Mouse (Mus musculus): ENCODE measurements around the gene Tmprss3. TPM values are rescaled to one million over a fixed set of nuclear protein-coding genes. Genes with fewer than 3 reads are reported as not detected.

The Tmprss3 gene
- polyA plus RNA-seq, 1 experiment from 2014 or later, result not detected

DNA sequence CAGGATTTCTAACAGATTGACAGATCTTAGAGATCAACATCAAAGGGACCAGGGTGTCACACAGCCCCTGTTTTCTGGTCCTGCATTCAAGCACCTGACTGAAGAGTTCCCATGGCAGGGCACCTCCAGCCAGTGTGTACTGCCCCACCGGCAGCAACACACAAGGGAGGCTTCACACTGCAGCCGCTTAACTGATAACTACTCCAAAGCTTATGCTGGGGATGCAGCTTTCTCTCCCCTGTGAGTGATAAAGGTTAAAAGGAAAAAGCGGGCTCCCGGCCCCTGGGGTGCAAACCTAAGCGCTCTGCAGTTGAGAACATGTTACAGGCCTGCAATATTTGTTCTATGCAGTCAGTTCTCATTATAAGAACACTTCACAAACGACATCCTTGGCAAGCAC, 33.0 kb upstream of the Tmprss3 start:
- 63% methylated on average over 6 of the region's 6 CpGs for WGBS

GRCm38 (mm10) chr17:31226931-31227330, 28.2 kb upstream of the Tmprss3 start:
- 88% methylated on average over 7 of the region's 7 CpGs for WGBS
- DNase-seq (ENCODE audit: low spot score) (no peak), ATAC-seq (replicated peaks; ENCODE audit: insufficient number of reproducible peaks, low FRiP score, low TSS enrichment, low read depth) (no peak)
- Histone ChIP-seq H3K4me2 (ENCODE audit: low read depth, low read length) (no peak overlapping the region), H3K36me3 (replicated peaks; ENCODE audit: control insufficient read depth, insufficient read depth, low read depth, low read length) (no peaks in the 10 kb centered on the region), H3K4me3 (ENCODE audit: low read depth, low read length) (no peak overlapping the region), H3K9ac (replicated peaks; ENCODE audit: low read length) (no peak overlapping the region), H3K9me3 (replicated peaks; ENCODE audit: control insufficient read depth, low read length) (no peaks in the 10 kb centered on the region), H3K27me3 (ENCODE audit: control insufficient read depth, insufficient read depth, low read length) (no peaks in the 10 kb centered on the region), H3K27ac (replicated peaks; ENCODE audit: low read depth, low read length) (no peak overlapping the region), H3K4me1 (ENCODE audit: control insufficient read depth, insufficient read depth, low read length) (no peaks in the 10 kb centered on the region)

More for the DNA sequence above, 33.0 kb upstream of the Tmprss3 start:
- Histone ChIP-seq H3K27me3 (ENCODE audit: control insufficient read depth, insufficient read depth, low read length) (no peaks in the 10 kb centered on the region), H3K4me3 (ENCODE audit: low read depth, low read length) (no peak overlapping the region), H3K27ac (replicated peaks; ENCODE audit: low read depth, low read length) (no peak overlapping the region), H3K9me3 (replicated peaks; ENCODE audit: control insufficient read depth, low read length) (no peaks in the 10 kb centered on the region), H3K4me1 (ENCODE audit: control insufficient read depth, insufficient read depth, low read length) (no peaks in the 10 kb centered on the region), H3K4me2 (ENCODE audit: low read depth, low read length) (no peak overlapping the region), H3K9ac (replicated peaks; ENCODE audit: low read length) (no peak overlapping the region), H3K36me3 (replicated peaks; ENCODE audit: control insufficient read depth, insufficient read depth, low read depth, low read length) (no peaks in the 10 kb centered on the region)
- ATAC-seq (replicated peaks; ENCODE audit: insufficient number of reproducible peaks, low FRiP score, low TSS enrichment, low read depth) (no peak), DNase-seq (ENCODE audit: low spot score) (no peak)

- H3K27ac ChIP-seq (replicated peaks; ENCODE audit: low read depth, low read length), result no peak overlapping the region
- DNase-seq (ENCODE audit: low spot score) (no peak), ATAC-seq (replicated peaks; ENCODE audit: insufficient number of reproducible peaks, low FRiP score, low TSS enrichment, low read depth) (no peak)
- no peak overlapping the region for H3K9ac ChIP-seq (replicated peaks; ENCODE audit: low read length)
- no peaks in the 10 kb centered on the region for H3K4me1 ChIP-seq (ENCODE audit: control insufficient read depth, insufficient read depth, low read length)
- H3K4me3 ChIP-seq (ENCODE audit: low read depth, low read length), result no peak overlapping the region
- H3K36me3 ChIP-seq (replicated peaks; ENCODE audit: control insufficient read depth, insufficient read depth, low read depth, low read length), result no peaks in the 10 kb centered on the region
- 61% methylated on average over 3 of the region's 3 CpGs for WGBS
- no peaks in the 10 kb centered on the region for H3K9me3 ChIP-seq (replicated peaks; ENCODE audit: control insufficient read depth, low read length)
- H3K4me2 ChIP-seq (ENCODE audit: low read depth, low read length), result no peak overlapping the region
- no peaks in the 10 kb centered on the region for H3K27me3 ChIP-seq (ENCODE audit: control insufficient read depth, insufficient read depth, low read length)
These were observed 27.6 kb upstream of the Tmprss3 start for GRCm38 (mm10) chr17:31226368-31226767.

DNA sequence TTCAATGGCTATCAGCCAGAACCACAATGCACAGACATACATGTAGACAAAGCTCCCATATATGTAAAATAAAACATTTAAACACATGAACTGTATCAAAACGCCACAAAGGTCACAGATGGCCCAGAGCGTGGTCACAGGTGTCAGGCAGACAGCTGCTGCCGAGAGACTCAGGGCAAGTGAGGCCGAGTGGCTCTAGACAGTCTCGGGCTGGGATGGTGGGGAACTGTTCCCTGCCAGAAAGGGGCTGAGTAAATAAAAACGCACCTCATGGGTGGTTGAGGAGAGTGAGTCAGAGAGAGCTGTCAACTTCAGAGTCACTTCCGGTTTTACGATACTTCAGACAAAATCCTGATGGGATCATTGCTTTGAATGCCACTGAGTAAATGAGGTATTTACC, 25.8 kb upstream of the Tmprss3 start:
- no peak overlapping the region for H3K27ac ChIP-seq (replicated peaks; ENCODE audit: low read depth, low read length)
- 84% methylated on average over 8 of the region's 8 CpGs for WGBS
- no peak overlapping the region for H3K4me2 ChIP-seq (ENCODE audit: low read depth, low read length)
- no peak overlapping the region for H3K4me3 ChIP-seq (ENCODE audit: low read depth, low read length)
- no peaks in the 10 kb centered on the region for H3K27me3 ChIP-seq (ENCODE audit: control insufficient read depth, insufficient read depth, low read length)
- no peaks in the 10 kb centered on the region for H3K9me3 ChIP-seq (replicated peaks; ENCODE audit: control insufficient read depth, low read length)
- DNase-seq (ENCODE audit: low spot score) (no peak), ATAC-seq (replicated peaks; ENCODE audit: insufficient number of reproducible peaks, low FRiP score, low TSS enrichment, low read depth) (no peak)
- no peak overlapping the region for H3K9ac ChIP-seq (replicated peaks; ENCODE audit: low read length)
- H3K4me1 ChIP-seq (ENCODE audit: control insufficient read depth, insufficient read depth, low read length), result no peaks in the 10 kb centered on the region
- H3K36me3 ChIP-seq (replicated peaks; ENCODE audit: control insufficient read depth, insufficient read depth, low read depth, low read length), result no peaks in the 10 kb centered on the region

DNA sequence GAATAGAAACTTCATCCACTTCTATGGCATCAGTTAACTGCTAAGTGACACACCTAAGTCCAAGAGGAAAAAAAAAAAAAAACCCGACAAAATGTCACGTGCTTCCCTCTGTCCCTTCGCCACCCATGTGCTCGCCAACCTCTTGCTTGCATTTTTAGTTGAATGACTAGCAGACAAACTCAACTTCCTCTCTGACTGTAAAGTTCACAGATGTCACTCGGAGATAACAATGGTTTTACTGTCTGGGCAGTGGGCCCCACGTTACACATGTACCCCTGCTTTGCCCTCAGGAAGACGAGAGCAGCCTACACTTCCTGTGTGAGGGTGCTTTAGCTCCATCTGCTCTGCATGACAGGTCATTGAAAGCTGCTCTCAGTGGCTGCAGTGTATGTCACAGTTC, 25.1 kb upstream of the Tmprss3 start:
- no peak for DNase-seq (ENCODE audit: low spot score)
- Histone ChIP-seq H3K27me3 (ENCODE audit: control insufficient read depth, insufficient read depth, low read length) (no peaks in the 10 kb centered on the region), H3K4me2 (ENCODE audit: low read depth, low read length) (no peak overlapping the region), H3K36me3 (replicated peaks; ENCODE audit: control insufficient read depth, insufficient read depth, low read depth, low read length) (no peaks in the 10 kb centered on the region), H3K9me3 (replicated peaks; ENCODE audit: control insufficient read depth, low read length) (no peaks in the 10 kb centered on the region), H3K27ac (replicated peaks; ENCODE audit: low read depth, low read length) (no peak overlapping the region), H3K4me3 (ENCODE audit: low read depth, low read length) (no peak overlapping the region), H3K9ac (replicated peaks; ENCODE audit: low read length) (no peak overlapping the region), H3K4me1 (ENCODE audit: control insufficient read depth, insufficient read depth, low read length) (no peaks in the 10 kb centered on the region)
- WGBS, result 44% methylated on average over 7 of the region's 7 CpGs
- ATAC-seq (replicated peaks; ENCODE audit: insufficient number of reproducible peaks, low FRiP score, low TSS enrichment, low read depth), result no peak

GRCm38 (mm10) chr17:31222810-31223310, 24.1 kb upstream of the Tmprss3 start:
- no peaks in the 10 kb centered on the region for H3K36me3 ChIP-seq (replicated peaks; ENCODE audit: control insufficient read depth, insufficient read depth, low read depth, low read length)
- H3K4me2 ChIP-seq (ENCODE audit: low read depth, low read length), result no peak overlapping the region
- no peaks in the 10 kb centered on the region for H3K9me3 ChIP-seq (replicated peaks; ENCODE audit: control insufficient read depth, low read length)
- no peak overlapping the region for H3K9ac ChIP-seq (replicated peaks; ENCODE audit: low read length)
- no peak overlapping the region for H3K27ac ChIP-seq (replicated peaks; ENCODE audit: low read depth, low read length)
- no peaks in the 10 kb centered on the region for H3K4me1 ChIP-seq (ENCODE audit: control insufficient read depth, insufficient read depth, low read length)
- 73% methylated on average over 4 of the region's 4 CpGs for WGBS
- H3K4me3 ChIP-seq (ENCODE audit: low read depth, low read length), result no peak overlapping the region
- H3K27me3 ChIP-seq (ENCODE audit: control insufficient read depth, insufficient read depth, low read length), result no peaks in the 10 kb centered on the region
- DNase-seq (ENCODE audit: low spot score), result no peak
- ATAC-seq (replicated peaks; ENCODE audit: insufficient number of reproducible peaks, low FRiP score, low TSS enrichment, low read depth), result no peak

DNA sequence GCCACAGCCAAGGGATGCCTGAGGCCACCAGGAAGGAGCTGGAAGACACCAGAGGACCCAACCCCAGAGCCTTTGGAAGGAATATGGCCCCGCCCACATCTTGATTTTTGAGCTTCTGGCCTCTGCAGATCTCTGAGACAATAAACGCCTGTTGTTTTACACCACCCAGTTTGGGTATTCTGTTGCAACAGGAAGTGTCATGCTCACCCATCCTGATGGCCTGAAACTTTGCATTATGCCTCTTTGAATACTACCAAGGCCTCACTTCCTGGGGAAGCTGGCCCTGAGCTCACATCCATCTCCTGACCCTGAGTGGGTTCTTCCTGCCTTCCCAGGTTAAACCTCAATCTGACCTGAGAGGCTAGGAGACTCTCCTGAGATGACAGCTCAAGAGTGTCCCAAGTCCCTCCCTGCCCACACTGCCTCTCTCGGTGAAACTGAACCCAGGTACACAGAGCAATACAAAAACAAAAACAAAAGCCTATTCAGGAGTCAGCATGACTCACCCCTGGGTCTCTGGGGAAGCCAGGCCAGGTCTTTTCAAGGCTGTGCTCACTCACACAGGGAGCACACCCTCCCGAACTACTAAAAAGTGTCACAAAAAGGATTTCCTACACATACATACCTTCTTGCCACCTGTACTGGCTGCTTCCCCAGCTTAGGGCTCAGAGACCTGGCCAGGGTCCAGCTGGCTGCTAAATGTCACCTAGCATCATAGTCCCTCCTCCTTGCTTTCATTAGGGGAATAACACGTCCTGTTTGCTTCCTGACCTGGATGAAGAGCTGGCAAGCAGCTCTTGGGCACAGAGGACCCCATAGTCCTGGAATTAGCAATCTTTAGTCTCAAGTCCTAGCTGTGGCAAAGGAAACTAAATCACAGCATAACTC, 17.5 kb upstream of the Tmprss3 start:
- ATAC-seq (replicated peaks; ENCODE audit: insufficient number of reproducible peaks, low FRiP score, low TSS enrichment, low read depth) (no peak), DNase-seq (ENCODE audit: low spot score) (no peak)
- Histone ChIP-seq H3K27ac (replicated peaks; ENCODE audit: low read depth, low read length) (no peak overlapping the region), H3K36me3 (replicated peaks; ENCODE audit: control insufficient read depth, insufficient read depth, low read depth, low read length) (no peaks in the 10 kb centered on the region), H3K4me3 (ENCODE audit: low read depth, low read length) (no peak overlapping the region), H3K9ac (replicated peaks; ENCODE audit: low read length) (no peak overlapping the region), H3K27me3 (ENCODE audit: control insufficient read depth, insufficient read depth, low read length) (no peaks in the 10 kb centered on the region), H3K9me3 (replicated peaks; ENCODE audit: control insufficient read depth, low read length) (no peaks in the 10 kb centered on the region), H3K4me2 (ENCODE audit: low read depth, low read length) (no peak overlapping the region), H3K4me1 (ENCODE audit: control insufficient read depth, insufficient read depth, low read length) (no peaks in the 10 kb centered on the region)
- WGBS, result 37% methylated on average over 5 of the region's 5 CpGs

DNA sequence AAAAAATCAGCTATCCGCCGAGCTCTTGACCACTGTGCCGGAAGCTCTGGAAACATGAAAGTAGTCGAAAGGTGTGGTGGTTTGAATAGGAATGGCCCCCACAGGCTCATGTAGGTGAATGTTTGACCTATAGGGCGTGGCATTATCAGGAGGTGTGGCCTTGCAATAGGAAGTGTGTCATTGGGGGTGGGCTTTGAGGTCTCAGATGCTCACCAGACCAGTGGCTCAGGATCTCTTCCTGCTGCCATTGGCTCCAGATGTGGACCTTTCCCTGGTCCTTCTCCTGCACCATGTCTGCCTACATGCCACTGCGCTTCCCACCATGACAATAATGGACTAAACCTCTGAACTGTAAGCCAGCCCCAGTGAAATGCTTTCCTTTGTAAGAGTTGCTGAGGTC, 13.1 kb upstream of the Tmprss3 start:
- no peak overlapping the region for H3K4me3 ChIP-seq (ENCODE audit: low read depth, low read length)
- WGBS, result 93% methylated on average over 6 of the region's 6 CpGs
- H3K9me3 ChIP-seq (replicated peaks; ENCODE audit: control insufficient read depth, low read length), result no peaks in the 10 kb centered on the region
- no peak overlapping the region for H3K27ac ChIP-seq (replicated peaks; ENCODE audit: low read depth, low read length)
- H3K9ac ChIP-seq (replicated peaks; ENCODE audit: low read length), result no peak overlapping the region
- DNase-seq (ENCODE audit: low spot score) (no peak), ATAC-seq (replicated peaks; ENCODE audit: insufficient number of reproducible peaks, low FRiP score, low TSS enrichment, low read depth) (no peak)
- H3K4me2 ChIP-seq (ENCODE audit: low read depth, low read length), result no peak overlapping the region
- no peaks in the 10 kb centered on the region for H3K36me3 ChIP-seq (replicated peaks; ENCODE audit: control insufficient read depth, insufficient read depth, low read depth, low read length)
- H3K27me3 ChIP-seq (ENCODE audit: control insufficient read depth, insufficient read depth, low read length), result no peaks in the 10 kb centered on the region
- H3K4me1 ChIP-seq (ENCODE audit: control insufficient read depth, insufficient read depth, low read length), result no peaks in the 10 kb centered on the region
